Mouse (Mus musculus) mature B cell (primary cell): ENCODE measurements around the gene Cpt1c.
"Not testable (repeated sequence)": the region's sequence is repeated elsewhere in the genome, so short reads cannot be mapped to it uniquely, and the experiment has no call there.

Experiments
- in situ Hi-C: fragments of 300-500 bp; cut with MboI; formaldehyde crosslinking; loops from 2 replicates; pipeline ENCODE4 v1.14.3; 2019

Cpt1c gene

DNA sequence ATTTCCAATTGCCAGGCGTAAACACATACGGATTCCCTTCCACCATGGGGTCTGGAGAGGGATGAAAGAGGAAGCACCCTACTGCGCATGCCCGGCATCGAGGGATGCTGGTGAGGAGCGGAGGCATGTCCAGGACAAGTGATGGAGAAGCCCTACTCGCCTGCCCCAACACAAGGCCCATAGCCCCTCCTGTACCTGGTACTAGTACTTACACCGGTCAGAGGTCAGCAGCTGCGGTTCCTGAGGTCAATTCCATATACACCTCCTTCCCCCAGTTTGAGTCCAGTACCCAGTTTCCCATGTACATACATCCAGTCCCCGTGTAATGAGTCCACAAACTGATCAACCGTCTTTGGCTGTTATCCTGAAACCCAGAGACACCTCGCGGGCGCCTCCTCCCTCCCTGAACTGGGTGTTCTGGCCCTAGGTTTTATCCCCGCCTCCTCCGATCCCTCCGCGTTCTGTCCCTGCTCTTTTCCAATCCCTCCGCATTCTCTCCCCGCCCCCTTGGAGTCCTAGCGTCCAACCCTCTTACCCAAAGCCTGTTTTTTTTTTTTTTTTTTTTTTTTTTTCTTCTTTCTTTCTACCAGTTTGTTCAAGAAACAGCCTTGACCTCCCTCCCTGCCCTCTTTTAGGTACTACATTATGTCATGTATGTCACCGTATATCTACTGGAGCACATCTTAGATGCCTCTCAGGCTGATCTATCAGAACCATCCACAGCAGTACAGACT is at the start of gene Cpt1c:
Gene Cpt1c (minus strand): TSS at position 469 of the 734 bp plus-strand sequence.
- in situ Hi-C loops: no loop called here

DNA sequence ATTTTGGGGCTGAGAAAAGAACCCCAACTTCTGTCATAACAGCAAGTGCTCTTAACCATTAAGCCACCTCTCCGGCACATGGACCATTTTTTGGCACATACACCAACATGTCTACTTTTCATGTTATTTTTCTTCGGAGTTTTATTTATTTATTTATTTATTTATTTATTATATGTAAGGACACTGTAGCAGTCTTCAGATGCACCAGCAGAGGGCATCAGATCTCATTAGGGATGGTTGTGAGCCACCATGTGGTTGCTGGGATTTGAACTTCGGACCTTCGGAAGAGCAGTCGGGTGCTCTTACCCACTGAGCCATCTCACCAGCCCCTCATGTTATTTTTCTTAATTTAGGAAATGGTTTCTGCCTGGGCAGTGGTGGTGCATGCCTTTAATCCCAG is 49.1 kb upstream of the Cpt1c start:
- in situ Hi-C loops: not testable (repeated sequence)

- in situ Hi-C loops: no loop called here
Observed at GRCm38 (mm10) chr7:45020225-45020624, 45.6 kb upstream of the Cpt1c start.

- in situ Hi-C loops: no loop called here
Observed at GRCm38 (mm10) chr7:45019031-45019571, 44.5 kb upstream of the Cpt1c start.

DNA sequence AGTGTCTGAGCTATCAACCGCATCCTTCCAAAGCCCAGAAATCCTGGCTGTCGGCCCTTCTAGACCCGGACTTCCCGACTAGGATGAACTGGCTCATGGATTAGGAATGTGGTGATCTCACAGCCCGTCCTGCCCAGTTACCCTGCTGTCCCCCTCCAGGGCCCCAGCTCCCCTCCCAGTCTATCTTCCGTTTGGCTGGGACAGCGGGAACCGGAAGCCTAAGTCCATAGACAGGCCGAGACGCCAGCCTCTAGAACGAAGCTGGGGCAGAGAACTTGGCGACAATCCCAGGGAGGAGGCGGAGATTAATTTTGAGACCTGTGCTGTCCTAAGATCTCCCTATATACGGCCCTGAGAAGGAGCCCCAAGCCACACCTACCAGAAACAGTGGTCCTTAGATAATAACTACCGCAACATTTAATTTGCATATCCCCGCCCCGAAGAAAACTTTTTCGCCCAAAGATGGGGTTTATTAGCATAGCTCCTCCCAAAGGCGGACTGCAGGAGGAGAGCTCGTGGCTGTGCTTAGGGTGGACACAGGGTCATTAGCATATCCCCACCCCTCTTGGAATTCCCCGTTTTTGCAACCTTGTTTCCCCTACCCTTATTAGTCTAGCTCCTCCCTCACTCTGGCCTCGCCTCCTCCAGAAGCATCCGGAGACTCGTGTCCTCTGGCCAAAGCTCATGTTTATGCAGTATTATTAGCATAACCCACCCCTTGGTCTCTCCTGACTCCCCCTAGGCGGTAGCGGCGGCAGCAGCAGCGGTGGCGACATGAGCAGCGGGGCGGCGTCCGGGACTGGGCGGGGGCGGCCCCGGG is 42.8 kb upstream of the Cpt1c start, which contains the start of gene Rras:
Gene Rras (plus strand): TSS at position 720 of the 820 bp plus-strand sequence.
- in situ Hi-C loops: no loop called here

- in situ Hi-C loops: no loop called here
Observed at GRCm38 (mm10) chr7:45016761-45017160, 42.1 kb upstream of the Cpt1c start.

DNA sequence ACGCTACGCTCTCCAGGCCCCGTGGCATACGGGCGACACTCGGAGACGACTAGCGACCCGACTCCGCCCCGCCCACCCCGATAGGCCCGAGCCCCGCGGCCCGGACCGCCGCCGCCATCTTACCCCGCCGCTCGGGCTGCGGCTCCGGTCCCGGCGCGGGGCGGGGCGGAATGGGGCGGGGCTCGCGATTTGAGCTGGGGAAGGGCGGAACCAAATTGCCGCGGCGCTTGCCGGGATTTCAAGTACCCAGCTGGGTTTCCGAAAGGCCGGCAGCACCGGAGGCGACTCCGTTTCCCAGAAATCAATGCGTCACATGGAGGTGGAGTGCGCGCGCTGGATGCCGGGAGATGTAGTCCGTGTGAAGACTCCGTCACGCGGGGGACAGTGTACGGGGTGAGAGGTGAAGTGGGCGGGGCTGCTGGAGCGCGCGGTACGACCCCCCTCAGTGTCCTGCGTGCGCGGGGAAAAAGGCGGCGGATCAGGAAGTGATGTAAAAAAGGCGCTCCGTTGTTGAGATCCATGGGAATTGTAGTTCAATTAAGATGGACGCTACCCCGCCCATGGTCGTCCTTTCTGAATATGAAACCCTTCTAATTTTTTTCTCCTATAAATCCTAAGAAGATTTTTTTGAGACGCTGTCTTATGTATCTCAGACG is 41.4 kb upstream of the Cpt1c start, which contains the start of gene Scaf1:
Gene Scaf1 (minus strand): TSS at position 407 of the 656 bp plus-strand sequence.
- in situ Hi-C loops: no loop called here

DNA sequence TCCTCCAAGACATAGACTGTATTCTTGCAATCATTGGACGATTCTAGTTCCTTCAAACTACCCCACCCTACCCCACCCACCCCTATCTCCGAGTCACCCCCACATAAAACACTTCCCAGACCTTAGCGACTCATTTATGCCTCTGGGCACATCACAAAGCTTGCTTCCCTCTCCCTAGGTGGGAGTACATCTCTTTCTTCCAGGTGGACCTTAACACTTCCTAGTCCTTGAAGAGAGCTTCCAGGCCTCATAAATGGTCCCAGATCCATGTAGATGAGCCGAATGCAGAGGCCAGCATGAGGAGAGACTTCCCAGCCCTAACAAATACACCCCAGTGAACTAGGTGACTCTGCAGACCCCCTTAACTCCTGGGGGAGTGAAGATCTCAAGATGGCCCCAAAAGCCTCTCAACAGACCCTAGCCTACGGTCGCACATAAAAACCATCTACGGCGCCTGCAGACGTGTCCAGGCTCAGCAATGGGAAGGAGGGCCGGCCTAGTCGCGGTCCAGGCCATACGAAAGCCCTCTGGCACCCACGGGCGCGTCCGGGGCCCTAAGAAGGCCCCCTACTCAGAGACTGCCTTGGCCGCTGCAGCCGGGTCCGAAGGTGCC is 40.8 kb upstream of the Cpt1c start:
- in situ Hi-C loops: no loop called here

GRCm38 (mm10) chr7:45014096-45014451 is 39.4 kb upstream of the Cpt1c start:
- in situ Hi-C loops: no loop called here

DNA sequence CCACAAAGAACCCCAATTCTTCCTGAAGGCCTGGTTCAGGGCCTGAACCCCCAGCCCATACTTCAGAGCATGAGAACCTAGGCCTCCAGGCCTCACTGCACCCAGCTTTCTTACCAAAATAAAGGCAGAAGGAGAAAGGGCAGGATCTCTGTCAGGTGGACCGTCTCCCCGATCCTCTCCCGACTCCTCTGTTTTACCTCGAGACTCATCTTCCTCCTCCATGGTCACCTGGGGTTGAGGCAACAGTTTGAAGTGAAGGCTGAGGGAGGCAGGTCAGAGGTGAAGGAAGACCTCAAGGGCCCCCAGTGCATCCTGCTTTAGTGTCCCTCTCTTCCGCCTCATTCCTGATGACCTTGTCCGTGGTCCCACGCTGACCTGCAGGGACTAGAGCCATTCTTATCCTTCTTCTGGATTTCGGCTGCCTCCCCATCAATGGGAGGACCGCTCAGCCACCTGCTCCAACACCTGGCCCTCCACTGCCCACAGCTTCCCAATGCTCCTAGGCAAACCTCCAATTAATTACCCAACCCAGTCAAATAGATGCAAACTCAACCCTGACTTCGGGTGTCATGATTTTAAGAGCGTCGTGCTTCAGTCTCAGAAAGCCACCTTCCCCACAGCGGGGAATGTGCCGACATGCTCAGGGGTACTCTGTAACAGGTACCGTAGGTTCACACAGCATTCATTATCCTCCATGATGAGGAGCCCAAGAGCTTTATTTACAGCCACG is 38.9 kb upstream of the Cpt1c start:
- in situ Hi-C loops: no loop called here

- in situ Hi-C loops: no loop called here
Observed at GRCm38 (mm10) chr7:45012824-45013223, 38.2 kb upstream of the Cpt1c start.

- in situ Hi-C loops: no loop called here
Observed at GRCm38 (mm10) chr7:45012011-45012410, 37.4 kb upstream of the Cpt1c start.

- in situ Hi-C loops: no loop called here
Observed at GRCm38 (mm10) chr7:45008411-45008810, 33.8 kb upstream of the Cpt1c start.

- in situ Hi-C loops: no loop called here
Observed at GRCm38 (mm10) chr7:45007846-45008245, 33.2 kb upstream of the Cpt1c start.

DNA sequence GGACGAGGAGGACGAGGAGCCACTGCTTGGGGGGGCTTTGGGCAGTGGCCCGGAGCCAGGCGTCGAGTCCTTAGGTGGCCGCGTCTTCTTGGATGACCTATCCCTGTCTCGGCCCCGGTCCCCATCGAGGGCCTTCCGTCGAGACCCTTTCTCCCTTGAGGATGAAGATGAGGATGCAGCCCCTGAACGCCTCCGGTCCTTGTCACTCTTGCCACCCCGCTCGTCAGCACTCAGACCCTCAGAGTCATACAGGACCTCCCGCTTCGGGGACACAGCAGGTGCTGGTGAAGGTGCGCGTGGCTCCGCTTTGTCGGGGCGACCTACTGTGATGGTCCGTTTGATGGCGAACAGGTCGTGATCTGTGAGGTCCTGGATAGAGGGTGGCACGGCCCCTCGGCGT is 32.5 kb upstream of the Cpt1c start:
- in situ Hi-C loops: no loop called here

GRCm38 (mm10) chr7:45006503-45006902 is 31.9 kb upstream of the Cpt1c start:
- in situ Hi-C loops: no loop called here

DNA sequence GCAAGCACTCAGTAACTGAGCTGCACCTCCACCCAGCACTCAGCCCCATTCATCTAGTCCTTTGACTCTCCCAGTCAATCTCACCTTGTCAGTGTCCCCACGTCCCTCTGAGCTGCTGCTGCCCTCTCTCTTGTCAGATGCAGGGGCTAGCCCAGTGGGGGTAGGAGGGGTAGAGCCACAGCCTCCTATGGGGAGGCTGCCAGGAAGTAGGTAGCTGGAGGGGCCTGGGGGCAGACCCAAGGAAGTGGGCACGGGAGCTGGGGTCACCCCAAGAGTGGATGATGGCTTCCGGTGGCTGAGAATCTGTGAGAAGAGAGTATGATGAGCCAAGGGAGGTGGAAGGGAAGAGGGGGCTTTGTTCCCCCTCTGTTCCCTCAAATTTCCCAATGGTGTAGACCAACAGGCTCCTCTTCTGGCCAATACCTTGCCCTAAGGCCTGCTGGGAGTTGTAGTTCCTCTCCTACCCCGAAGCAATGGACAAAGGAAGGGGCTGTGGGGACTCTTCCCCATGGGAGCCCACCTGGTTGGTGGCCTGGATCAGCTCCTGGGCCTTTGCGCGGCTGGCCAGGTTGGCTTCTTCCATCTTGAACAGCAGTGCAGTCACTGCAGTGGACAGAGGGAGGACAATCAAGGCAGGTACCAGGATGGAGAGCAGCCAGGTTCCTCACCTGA is 30.8 kb upstream of the Cpt1c start:
- in situ Hi-C loops: no loop called here

GRCm38 (mm10) chr7:45004546-45004945 is 29.9 kb upstream of the Cpt1c start:
- in situ Hi-C loops: no loop called here

DNA sequence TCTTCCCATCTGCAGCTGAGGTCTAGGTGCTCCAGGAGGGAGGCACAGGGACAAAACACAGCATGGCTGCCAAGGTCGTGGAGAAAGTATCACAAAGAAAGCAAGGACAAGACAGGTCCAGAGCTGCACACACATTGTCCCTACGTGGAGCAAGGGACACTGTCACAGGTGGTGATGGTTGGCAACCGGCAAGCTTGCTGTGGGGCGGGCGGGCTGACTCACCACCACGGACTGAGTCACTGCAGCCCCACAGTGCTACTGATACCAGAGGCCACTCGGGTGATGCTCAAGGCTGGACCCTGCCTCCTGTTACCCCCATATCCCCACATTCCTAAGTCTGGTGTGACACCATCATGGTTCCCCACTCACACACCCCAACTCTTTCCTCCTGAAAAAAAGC is 27.8 kb upstream of the Cpt1c start:
- in situ Hi-C loops: no loop called here

- in situ Hi-C loops: no loop called here
Observed at GRCm38 (mm10) chr7:45000539-45001114, 26.0 kb upstream of the Cpt1c start.
